Mouse (Mus musculus) liver, postnatal 0 days (tissue): ENCODE results near the gene Zfp1.

Source experiments
- CTCF ChIP-seq: sonication (generic); IDR thresholded peaks from 2 replicates; pipeline ENCODE4 v1.5.1; 2016; ENCODE audit warnings: antibody characterized with exemption, low read depth
- EP300 ChIP-seq: IDR thresholded peaks from 2 replicates; pipeline ENCODE4 v1.6.1; 2016; ENCODE audit warnings: antibody characterized with exemption, low read depth, mild to moderate bottlenecking

DNA sequence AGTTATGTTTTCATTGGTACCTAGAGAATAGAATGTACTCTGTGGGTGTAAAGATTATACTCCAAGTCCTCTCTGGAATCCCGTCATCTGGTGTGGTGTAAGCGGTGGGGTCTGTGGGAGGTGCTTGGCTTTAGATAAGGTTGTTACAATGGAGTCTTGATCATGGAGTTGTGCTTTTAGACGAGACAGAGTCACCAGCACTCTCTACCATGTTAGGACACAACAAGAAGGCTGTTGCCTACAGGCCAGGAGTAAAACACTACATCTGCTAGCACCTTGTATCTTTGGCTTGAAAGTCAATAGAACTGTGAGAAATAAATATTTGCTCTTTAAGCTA lies 46.7 kb upstream of the Zfp1 start:
- TF ChIP-seq CTCF (no peak), EP300 (no peak)
